Mouse (Mus musculus): ENCODE results near the gene Trpm6. TPM values are rescaled to one million over a fixed set of nuclear protein-coding genes. Genes with fewer than 3 reads are reported as not detected.
"Not testable (repeated sequence)": the region's sequence is repeated elsewhere in the genome, so short reads cannot be mapped to it uniquely, and the experiment has no call there.

Trpm6 gene
- polyA plus RNA-seq (2015; fragmentation: Nextera tagmentation; extraction: Ambion mirVana) = 0.13 and 0.22 TPM in 2 replicates

GRCm38 (mm10) chr19:18749598-18750339 lies at the start of gene Trpm6:
Gene Trpm6 (plus strand): TSS chr19:18749983.
- no peaks in the 10 kb centered on the region for H3K9me3 ChIP-seq

GRCm38 (mm10) chr19:18708101-18708500 lies 41.7 kb upstream of the Trpm6 start:
- H3K27ac ChIP-seq (replicated peaks) = no peak overlapping the region
- H3K27me3 ChIP-seq = no peaks in the 10 kb centered on the region
- no peaks in the 10 kb centered on the region for H3K9me3 ChIP-seq
- no peak overlapping the region for H3K4me3 ChIP-seq
- no peak for ATAC-seq (replicated peaks)
- H3K36me3 ChIP-seq = no peaks in the 10 kb centered on the region
- H3K4me1 ChIP-seq = peaks cover 4% of the 10 kb centered on the region; the same call in 1 of the 2 replicates
- no peak overlapping the region for H3K9ac ChIP-seq (replicated peaks)
- H3K4me2 ChIP-seq (replicated peaks) = no peak overlapping the region

More at GRCm38 (mm10) chr19:18749598-18750339, at the start of gene Trpm6:
- peak within 1 kb of the TSS; percentile 28; the same call in 1 of the 2 replicates for H3K9ac ChIP-seq (replicated peaks)
- H3K36me3 ChIP-seq = no peaks in the 10 kb centered on the region
- H3K27ac ChIP-seq (replicated peaks) = no peak within 1 kb of the TSS
- 7% methylated on average over 41 of the region's 41 CpGs for WGBS
- no peaks in the 10 kb centered on the region for H3K27me3 ChIP-seq
- ATAC-seq (replicated peaks) = no peak
- H3K4me2 ChIP-seq (replicated peaks) = peak within 1 kb of the TSS; percentile 70
- H3K4me3 ChIP-seq = peak within 1 kb of the TSS; percentile 38
- H3K4me1 ChIP-seq = peaks cover 8% of the 10 kb centered on the region

GRCm38 (mm10) chr19:18710903-18711302 lies 38.9 kb upstream of the Trpm6 start:
- Histone ChIP-seq H3K36me3 (no peaks in the 10 kb centered on the region), H3K9ac (replicated peaks) (no peak overlapping the region), H3K4me3 (no peak overlapping the region), H3K4me1 (peaks cover 28% of the 10 kb centered on the region), H3K9me3 (no peaks in the 10 kb centered on the region), H3K27me3 (no peaks in the 10 kb centered on the region), H3K27ac (replicated peaks) (no peak overlapping the region), H3K4me2 (replicated peaks) (no peak overlapping the region)
- 60% methylated on average over 6 of the region's 6 CpGs for WGBS
- no peak for ATAC-seq (replicated peaks)

- no peak overlapping the region for H3K27ac ChIP-seq (replicated peaks)
- no peaks in the 10 kb centered on the region for H3K9me3 ChIP-seq
- H3K4me3 ChIP-seq = no peak overlapping the region
- no peak overlapping the region for H3K4me2 ChIP-seq (replicated peaks)
- WGBS = 90% methylated on average over 9 of the region's 9 CpGs
- no peaks in the 10 kb centered on the region for H3K36me3 ChIP-seq
- H3K9ac ChIP-seq (replicated peaks) = no peak overlapping the region
- H3K27me3 ChIP-seq = no peaks in the 10 kb centered on the region
- no peak for ATAC-seq (replicated peaks)
- peaks cover 28% of the 10 kb centered on the region for H3K4me1 ChIP-seq
These were observed 38.2 kb upstream of the Trpm6 start for GRCm38 (mm10) chr19:18711589-18711988.

- Histone ChIP-seq H3K27ac (replicated peaks) (peak overlapping the region; percentile 97), H3K9ac (replicated peaks) (peak overlapping the region; percentile 88), H3K4me2 (replicated peaks) (peak overlapping the region; percentile 93), H3K4me1 (peaks cover 28% of the 10 kb centered on the region), H3K27me3 (no peaks in the 10 kb centered on the region), H3K9me3 (no peaks in the 10 kb centered on the region), H3K36me3 (no peaks in the 10 kb centered on the region), H3K4me3 (peak overlapping the region; percentile 96)
- 61% methylated on average over 16 of the region's 16 CpGs for WGBS
- no peak for ATAC-seq (replicated peaks)
These were observed 37.5 kb upstream of the Trpm6 start for GRCm38 (mm10) chr19:18712153-18712865.

GRCm38 (mm10) chr19:18712866-18713300 lies 36.9 kb upstream of the Trpm6 start, which contains the start of gene D030056L22Rik:
Gene D030056L22Rik (plus strand): TSS chr19:18713193.
- no peaks in the 10 kb centered on the region for H3K36me3 ChIP-seq
- H3K4me1 ChIP-seq = peaks cover 28% of the 10 kb centered on the region
- peak; percentile 99 for ATAC-seq (replicated peaks)
- H3K27ac ChIP-seq (replicated peaks) = peak within 1 kb of the TSS; percentile 97
- H3K4me2 ChIP-seq (replicated peaks) = peak within 1 kb of the TSS; percentile 93
- H3K9me3 ChIP-seq = no peaks in the 10 kb centered on the region
- peak within 1 kb of the TSS; percentile 88 for H3K9ac ChIP-seq (replicated peaks)
- H3K27me3 ChIP-seq = no peaks in the 10 kb centered on the region
- peak within 1 kb of the TSS; percentile 96 for H3K4me3 ChIP-seq
- WGBS = under 1% methylated on average over 49 of the region's 49 CpGs

GRCm38 (mm10) chr19:18713357-18713756 lies 36.4 kb upstream of the Trpm6 start:
- Histone ChIP-seq H3K9ac (replicated peaks) (peak overlapping the region; percentile 88), H3K4me3 (peak overlapping the region; percentile 96), H3K4me1 (peaks cover 28% of the 10 kb centered on the region), H3K4me2 (replicated peaks) (peak overlapping the region; percentile 93), H3K27ac (replicated peaks) (peak overlapping the region; percentile 97)
- WGBS = under 1% methylated on average over 46 of the region's 46 CpGs
- ATAC-seq (replicated peaks) = peak; percentile 73
- H3K27me3 ChIP-seq, H3K9me3 ChIP-seq, H3K36me3 ChIP-seq: not testable (repeated sequence)

GRCm38 (mm10) chr19:18716374-18716773 lies 33.4 kb upstream of the Trpm6 start:
- Histone ChIP-seq H3K4me1 (peaks cover 28% of the 10 kb centered on the region), H3K27ac (replicated peaks) (no peak overlapping the region), H3K36me3 (peaks cover 12% of the 10 kb centered on the region; the same call in 1 of the 2 replicates), H3K9me3 (no peaks in the 10 kb centered on the region), H3K4me3 (no peak overlapping the region), H3K9ac (replicated peaks) (no peak overlapping the region), H3K4me2 (replicated peaks) (no peak overlapping the region), H3K27me3 (no peaks in the 10 kb centered on the region)
- ATAC-seq (replicated peaks) = no peak
- WGBS = 49% methylated on average over 1 of the region's 1 CpGs

- H3K27me3 ChIP-seq = no peaks in the 10 kb centered on the region
- 93% methylated on average over 3 of the region's 3 CpGs for WGBS
These were observed 29.4 kb upstream of the Trpm6 start for GRCm38 (mm10) chr19:18720337-18720736.

GRCm38 (mm10) chr19:18725186-18725585 lies 24.6 kb upstream of the Trpm6 start:
- 90% methylated on average over 2 of the region's 2 CpGs for WGBS

More at GRCm38 (mm10) chr19:18720337-18720736, 29.4 kb upstream of the Trpm6 start:
- Histone ChIP-seq H3K9ac (replicated peaks) (no peak overlapping the region), H3K27ac (replicated peaks) (no peak overlapping the region), H3K36me3 (peaks cover 12% of the 10 kb centered on the region; the same call in 1 of the 2 replicates), H3K4me1 (peaks cover 6% of the 10 kb centered on the region), H3K4me3 (no peak overlapping the region), H3K4me2 (replicated peaks) (no peak overlapping the region), H3K9me3 (no peaks in the 10 kb centered on the region)
- ATAC-seq (replicated peaks) = no peak

GRCm38 (mm10) chr19:18730255-18730654 lies 19.5 kb upstream of the Trpm6 start:
- no peak overlapping the region for H3K4me2 ChIP-seq (replicated peaks)
- H3K36me3 ChIP-seq = no peaks in the 10 kb centered on the region
- no peaks in the 10 kb centered on the region for H3K27me3 ChIP-seq
- no peaks in the 10 kb centered on the region for H3K4me1 ChIP-seq
- H3K9me3 ChIP-seq = no peaks in the 10 kb centered on the region
- 88% methylated on average over 7 of the region's 7 CpGs for WGBS
- ATAC-seq (replicated peaks) = no peak
- H3K9ac ChIP-seq (replicated peaks) = no peak overlapping the region
- H3K27ac ChIP-seq (replicated peaks) = no peak overlapping the region
- no peak overlapping the region for H3K4me3 ChIP-seq

More at GRCm38 (mm10) chr19:18725186-18725585, 24.6 kb upstream of the Trpm6 start:
- H3K36me3 ChIP-seq = no peaks in the 10 kb centered on the region
- no peak overlapping the region for H3K27ac ChIP-seq (replicated peaks)
- no peak for ATAC-seq (replicated peaks)
- H3K4me2 ChIP-seq (replicated peaks) = no peak overlapping the region
- no peaks in the 10 kb centered on the region for H3K9me3 ChIP-seq
- H3K4me1 ChIP-seq = no peaks in the 10 kb centered on the region
- H3K27me3 ChIP-seq = no peaks in the 10 kb centered on the region
- H3K9ac ChIP-seq (replicated peaks) = no peak overlapping the region
- no peak overlapping the region for H3K4me3 ChIP-seq

- no peak overlapping the region for H3K9ac ChIP-seq (replicated peaks)
- no peaks in the 10 kb centered on the region for H3K9me3 ChIP-seq
- 63% methylated on average over 7 of the region's 7 CpGs for WGBS
These were observed 18.7 kb upstream of the Trpm6 start for GRCm38 (mm10) chr19:18731077-18731476.

More at GRCm38 (mm10) chr19:18731077-18731476, 18.7 kb upstream of the Trpm6 start:
- no peak for ATAC-seq (replicated peaks)
- Histone ChIP-seq H3K4me2 (replicated peaks) (no peak overlapping the region), H3K27me3 (no peaks in the 10 kb centered on the region), H3K36me3 (no peaks in the 10 kb centered on the region), H3K4me1 (no peaks in the 10 kb centered on the region), H3K4me3 (no peak overlapping the region), H3K27ac (replicated peaks) (no peak overlapping the region)
